Mouse (Mus musculus) frontal cortex, adult (tissue): Measurements from ENCODE around the gene Shank2.

Experiments
- ATAC-seq: cut with Nextera tagmentation; 2 replicates; pipeline ENCODE4 v1.9.2; 2017; ENCODE audit warnings: mild to moderate bottlenecking, moderate library complexity, mixed read lengths; ENCODE audit not compliant: low TSS enrichment

Gene Shank2

GRCm38 (mm10) chr7:144030796-144031195 lies 29.1 kb downstream of the Shank2 start:
- ATAC-seq = no peak

- ATAC-seq = no peak
These were observed 29.9 kb downstream of the Shank2 start for GRCm38 (mm10) chr7:144031611-144032010.

DNA sequence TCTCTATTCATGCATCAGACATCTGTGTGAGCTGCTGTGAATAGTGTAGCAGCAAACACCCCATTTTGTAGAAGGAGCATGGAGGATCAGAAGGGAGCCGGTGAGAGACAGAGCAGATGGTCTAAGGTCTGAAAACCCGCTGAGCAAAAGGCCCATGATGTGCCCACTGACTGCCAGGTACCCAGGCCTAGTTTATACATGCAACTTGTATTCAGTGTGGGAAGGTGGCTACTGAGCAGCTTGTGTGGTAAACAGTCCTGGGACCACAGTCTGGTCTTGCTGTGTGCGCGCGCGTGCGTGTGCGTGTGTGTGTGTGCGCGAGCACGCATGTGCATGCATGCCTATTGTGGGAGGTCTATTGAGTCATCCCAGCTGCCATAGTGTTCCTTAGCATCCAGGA lies 35.8 kb downstream of the Shank2 start:
- no peak for ATAC-seq

DNA sequence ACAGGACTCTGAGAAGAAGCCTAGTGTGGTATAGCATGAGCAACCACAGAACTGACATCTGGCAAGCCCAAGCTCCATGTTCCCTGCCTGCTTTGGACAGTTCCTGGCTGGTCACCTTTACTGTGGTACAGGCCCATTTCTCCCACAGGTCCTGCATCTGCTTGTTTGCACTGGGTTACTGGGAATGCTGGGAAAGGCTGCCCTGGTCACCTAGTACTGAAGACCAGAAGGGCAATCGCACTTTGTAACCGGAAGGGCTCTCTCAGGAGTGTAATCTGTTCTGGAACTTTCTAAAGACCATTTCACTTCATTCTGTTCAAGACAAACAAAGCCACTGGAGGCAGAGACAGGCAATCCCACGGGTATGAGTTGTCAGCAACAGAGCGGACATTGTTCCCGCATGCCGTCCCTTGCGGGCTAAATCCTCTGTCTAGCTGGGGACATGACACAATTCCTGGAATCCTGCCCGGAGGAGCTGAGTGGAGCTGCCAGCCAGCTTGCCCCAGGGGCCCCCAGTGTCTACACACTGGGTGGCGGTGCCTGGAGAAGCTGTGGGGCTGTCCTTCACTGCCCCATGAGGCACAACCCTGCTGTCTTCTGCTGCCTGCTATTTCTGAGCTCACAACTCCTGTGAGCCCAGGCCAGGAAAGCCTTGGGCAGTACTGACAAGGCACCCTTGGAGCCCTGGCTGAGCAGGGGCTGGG lies 36.4 kb downstream of the Shank2 start:
- ATAC-seq = peak; percentile 55; the same call in 1 of the 2 replicates

DNA sequence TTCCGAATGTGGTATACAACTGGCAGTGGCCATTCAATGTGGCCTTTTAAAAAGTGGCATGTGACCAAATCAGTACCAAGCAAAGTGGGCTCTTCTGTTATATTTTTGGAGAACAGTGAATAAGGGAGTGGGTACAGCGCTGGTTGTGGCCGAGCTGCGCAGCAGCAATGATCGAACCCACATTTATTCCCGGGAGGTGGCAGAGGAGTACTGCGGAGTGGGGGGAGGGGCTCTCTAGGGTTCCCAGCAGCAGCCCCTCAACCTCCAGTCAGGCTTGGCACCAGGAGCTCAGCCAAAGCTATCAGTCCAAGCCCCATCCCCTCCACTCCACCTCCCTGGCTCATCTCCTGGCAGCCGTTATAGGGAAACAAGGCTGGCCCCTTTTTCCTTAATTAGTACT lies 37.0 kb downstream of the Shank2 start:
- no peak for ATAC-seq

DNA sequence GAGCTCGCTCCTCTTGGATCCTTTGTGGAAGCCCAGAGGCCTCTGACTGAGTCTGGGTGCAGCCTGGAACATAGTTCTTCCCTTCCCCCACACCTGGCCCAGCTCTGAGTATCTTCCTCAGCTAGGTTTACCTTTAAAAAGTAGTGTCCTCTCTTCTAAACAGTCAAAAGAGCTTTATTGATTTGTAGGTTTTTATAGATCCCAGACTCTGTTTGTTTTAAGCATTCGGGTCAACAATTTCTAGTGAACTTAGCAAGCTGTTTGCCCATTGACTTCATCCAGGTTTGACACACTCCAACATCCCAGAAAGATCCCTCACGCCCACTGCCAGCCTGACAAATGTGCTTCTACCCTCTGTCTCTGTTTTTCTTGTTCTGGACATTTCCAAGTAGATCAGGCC lies 38.6 kb downstream of the Shank2 start:
- ATAC-seq = no peak

DNA sequence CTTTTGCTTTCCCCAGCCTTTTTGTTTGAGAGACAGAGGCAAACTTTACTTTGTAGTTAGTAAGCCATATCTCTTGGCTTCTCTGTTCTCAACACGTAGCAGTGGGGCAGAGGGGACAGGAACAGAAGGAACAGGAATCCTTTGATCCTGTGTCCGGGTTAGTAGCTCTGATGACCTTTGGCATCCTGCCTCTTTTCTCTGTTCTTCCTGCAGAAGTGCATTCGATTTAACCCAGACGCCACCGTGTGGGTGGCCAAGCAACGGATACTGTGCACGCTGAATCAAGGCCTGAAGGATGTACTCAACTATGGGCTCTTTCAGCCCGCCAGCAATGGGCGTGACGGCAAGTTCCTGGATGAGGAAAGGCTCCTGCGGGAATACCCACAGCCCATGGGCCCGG lies 50.3 kb downstream of the Shank2 start:
- ATAC-seq = no peak

DNA sequence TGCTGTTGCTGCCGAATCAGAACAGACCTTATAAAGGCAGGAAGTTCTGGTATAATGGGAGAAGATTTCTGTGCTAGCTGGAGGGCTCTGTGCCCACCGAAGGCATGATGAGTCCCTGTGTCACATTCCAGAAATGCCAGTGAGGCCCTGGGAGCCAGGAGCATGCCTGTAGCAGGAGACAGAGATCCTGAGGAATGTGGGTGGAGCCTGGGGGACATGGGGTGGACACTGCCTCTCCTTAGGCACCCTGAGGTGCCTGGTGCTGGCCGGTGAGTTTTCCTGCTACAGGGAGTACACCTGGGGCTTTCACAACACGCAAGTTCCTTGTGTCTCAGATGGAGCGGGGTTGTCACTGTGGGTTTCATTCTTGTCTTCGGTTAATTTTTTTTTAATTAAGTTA lies 53.5 kb downstream of the Shank2 start:
- no peak for ATAC-seq

GRCm38 (mm10) chr7:144055702-144056531 lies 54.2 kb downstream of the Shank2 start:
- no peak for ATAC-seq

- no peak for ATAC-seq
These were observed 68.6 kb downstream of the Shank2 start for GRCm38 (mm10) chr7:144070162-144070949.

DNA sequence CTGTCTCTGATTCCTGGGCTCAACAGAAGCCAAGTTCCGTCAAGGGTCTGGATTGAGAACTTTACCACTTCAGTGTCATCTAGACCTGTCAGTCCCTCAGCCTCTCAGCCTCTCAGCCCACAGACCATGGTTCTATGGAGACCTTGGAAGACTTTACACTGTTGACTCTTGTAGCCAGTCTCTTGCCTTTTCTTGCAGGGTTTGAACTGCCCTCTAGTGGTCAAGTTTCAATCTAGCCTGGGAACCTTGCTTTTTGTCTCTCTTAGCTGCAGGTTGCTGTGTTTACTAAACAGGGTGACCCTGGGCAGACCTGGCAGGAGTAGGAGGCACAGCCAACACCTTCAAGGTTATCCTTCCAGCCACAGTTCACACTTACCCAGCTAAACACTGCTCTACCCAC lies 70.5 kb downstream of the Shank2 start:
- ATAC-seq = peak; percentile 52; the same call in 1 of the 2 replicates

GRCm38 (mm10) chr7:144072856-144073255 lies 71.1 kb downstream of the Shank2 start:
- ATAC-seq = no peak

DNA sequence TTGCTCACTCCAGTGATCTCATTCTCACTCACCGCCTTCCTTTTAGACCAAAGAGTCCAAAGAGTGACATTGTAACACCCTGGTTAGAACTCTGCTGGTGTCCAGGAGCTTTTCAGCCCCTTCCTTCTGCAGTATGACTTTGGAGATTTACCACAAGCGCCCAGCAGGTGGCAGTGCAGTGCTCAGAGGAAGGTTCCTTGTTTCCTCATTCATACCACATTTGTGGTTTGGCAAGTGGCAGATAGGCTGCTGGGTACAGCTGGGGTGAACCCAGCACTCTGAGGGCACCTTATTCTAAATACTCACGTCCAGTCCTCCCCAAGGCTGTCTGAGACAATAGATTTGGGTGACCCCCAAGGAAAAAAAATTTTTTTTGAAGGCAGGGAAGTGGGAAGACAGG lies 73.0 kb downstream of the Shank2 start:
- peak; percentile 59; the same call in 1 of the 2 replicates for ATAC-seq

DNA sequence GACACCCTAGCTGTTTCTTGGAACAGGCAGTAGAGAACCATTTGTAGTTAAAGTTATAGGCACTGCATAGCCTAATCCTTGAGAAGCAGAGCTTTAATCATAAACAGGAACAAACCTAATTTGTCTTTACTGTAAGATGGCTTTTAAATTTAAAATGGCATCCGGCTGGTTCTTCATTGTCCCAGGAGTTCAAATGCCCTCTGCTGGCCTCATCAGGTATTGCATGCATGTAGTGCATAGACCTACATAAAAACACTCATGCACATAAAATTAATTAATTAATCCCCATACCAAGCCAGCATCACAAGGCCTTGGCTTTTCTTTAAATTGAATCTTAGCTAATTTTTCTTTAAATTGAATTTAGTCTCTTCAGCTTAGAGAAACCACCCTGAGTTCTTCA lies 76.9 kb downstream of the Shank2 start:
- ATAC-seq = no peak

- no peak for ATAC-seq
These were observed 78.1 kb downstream of the Shank2 start for GRCm38 (mm10) chr7:144079861-144080260.

DNA sequence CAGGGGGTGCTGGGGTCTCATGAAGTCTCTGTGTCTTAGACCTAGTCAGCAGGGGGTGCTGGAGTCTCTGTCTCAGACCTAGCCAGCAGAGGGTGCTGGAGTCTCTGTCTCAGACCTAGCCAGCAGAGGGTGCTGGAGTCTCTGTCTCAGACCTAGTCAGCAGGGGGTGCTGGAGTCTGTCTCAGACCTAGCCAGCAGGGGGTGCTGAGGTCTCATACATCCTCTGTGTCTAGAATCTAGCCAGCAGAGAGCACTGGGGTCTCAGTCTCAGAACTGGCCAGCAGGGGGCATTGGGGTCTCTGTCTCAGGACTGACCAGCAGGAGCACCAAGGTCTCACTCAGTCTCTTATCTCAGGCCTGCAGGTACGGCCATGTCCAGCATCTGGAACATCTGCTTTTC lies 79.7 kb downstream of the Shank2 start:
- peak; percentile 88 for ATAC-seq

DNA sequence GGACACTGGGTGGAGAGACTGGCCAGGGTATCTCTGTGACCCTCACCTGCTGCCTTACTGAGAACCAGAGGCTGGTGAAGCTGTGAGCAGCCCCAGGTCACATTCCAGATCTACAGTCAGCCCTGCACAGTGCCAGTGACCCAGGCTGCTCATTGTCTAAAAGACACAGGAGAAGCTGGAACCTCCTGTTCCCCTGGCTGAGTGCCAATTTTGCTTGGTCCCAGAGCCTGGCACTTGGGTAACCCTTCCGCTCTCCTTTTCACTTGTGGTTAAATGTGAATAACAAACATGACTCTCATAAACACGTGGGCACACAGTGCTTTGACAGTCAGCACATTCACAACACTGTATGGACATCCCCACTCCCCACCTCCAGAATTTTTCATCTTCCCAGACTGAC lies 80.2 kb downstream of the Shank2 start:
- no peak for ATAC-seq

- ATAC-seq = no peak
These were observed 85.5 kb downstream of the Shank2 start for GRCm38 (mm10) chr7:144087277-144087676.

DNA sequence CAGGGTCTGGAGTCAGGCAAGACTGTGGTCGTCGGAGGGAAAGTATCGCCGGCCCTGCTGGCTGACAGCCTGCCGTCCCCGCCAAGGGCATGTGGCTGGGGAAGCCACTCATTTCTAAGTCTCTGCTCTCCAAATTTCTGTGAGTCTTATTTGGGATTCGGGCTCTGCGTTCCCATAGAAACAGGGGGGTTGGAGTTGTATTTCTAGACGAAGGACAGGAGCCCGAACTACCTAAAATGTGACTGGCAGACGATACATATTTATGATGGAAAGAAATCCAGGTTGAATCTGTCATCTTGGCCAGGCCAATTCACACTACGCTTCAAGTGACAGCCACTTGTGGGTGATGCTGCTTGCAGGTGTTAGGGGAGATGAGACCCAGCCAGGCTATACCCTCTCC lies 92.4 kb downstream of the Shank2 start:
- peak; percentile 57 for ATAC-seq

GRCm38 (mm10) chr7:144097314-144097713 lies 95.6 kb downstream of the Shank2 start:
- ATAC-seq = peak; percentile 73

DNA sequence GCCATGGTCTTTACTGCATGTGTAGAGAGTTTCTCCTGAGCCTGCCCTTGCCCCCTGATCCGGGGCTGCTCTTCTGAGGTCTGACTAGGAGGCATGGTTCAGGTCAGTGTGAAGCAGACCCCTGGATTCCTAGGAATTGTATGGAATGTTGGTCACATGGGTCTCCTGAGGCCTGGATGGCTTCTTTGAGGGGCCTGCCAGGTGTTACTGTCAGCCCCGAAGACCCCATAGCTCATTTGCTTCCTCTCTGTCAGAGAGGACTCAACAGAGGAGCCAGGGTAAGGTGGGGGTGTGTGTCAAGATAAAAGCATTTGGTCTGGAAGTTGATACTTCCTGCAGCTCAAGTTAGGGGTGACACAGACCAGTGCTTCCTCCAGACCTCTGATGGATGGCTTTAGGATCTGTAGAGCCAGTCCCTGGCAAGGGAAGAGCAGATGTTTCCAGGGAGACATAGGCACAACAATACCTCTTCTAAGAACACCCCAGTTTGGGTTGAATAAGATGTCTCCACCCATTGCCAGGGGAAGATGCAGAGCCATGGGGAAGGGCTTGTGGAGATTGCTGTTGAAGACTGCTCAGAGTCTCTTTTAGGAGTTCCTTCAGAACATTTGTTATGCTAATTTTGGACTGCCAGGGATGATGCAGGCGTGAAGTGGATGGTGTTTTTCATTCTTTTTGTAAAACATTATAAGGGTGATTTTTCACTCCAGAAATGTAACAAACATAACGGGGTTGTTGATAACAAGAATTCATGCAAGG lies 100.7 kb downstream of the Shank2 start:
- peak; percentile 87 for ATAC-seq

DNA sequence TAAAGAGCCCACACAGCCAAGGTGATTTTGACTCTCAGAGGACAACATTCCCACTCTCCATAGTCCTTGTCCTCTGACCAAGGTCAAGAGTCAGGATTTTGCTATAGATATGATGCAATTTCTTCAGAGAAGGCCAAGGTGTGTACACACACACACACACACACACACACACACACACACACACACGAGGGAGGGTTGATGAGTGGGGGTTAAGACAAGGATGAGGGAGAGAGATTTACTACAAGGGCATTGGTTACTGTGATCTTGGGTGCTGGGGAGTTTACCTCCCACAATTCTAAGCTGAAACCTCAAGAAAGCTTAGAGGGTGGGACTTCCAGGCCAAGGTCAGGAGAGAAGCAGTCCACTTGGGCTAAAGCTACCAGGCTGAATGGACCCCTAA lies 104.2 kb downstream of the Shank2 start:
- ATAC-seq = no peak
